Mouse (Mus musculus): ENCODE results near the gene Ccdc96.

DNA sequence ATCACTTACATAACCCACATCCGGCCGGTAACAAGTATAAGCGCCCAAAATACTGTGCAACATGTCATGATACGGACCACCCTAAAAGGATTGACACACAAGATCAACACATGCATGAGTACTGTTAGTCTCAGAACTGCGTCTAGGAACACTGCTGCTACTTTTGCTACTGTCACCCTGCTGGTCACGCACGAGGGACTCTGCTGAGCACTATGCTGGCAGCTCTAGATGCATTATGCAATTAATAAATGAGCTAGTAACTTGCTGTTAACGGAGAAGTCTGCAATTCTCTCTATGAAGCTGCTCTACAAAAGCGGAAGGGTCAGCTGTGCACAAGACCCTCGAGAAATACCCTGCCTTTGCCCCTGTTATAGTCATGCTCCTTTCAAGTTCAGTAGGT, 24.0 kb downstream of the Ccdc96 start:
- no peak for TF ChIP-seq CTCF (conservative IDR thresholded peaks at IDR 0.05; ENCODE audit: low read length)
- TF ChIP-seq POU5F1 (IDR thresholded peaks at IDR 0.05; ENCODE audit: borderline replicate concordance, low read length): no peak
- TF ChIP-seq NANOG (IDR thresholded peaks at IDR 0.05; ENCODE audit: borderline replicate concordance, low read length): no peak

Measured in E14TG2a.4 (cell line).